Mouse (Mus musculus) myocyte (in vitro differentiated cells): Measurements from ENCODE around the gene Sqor.

Experiments used
- CEBPB ChIP-seq: IDR thresholded peaks from 2 replicates; pipeline ENCODE4 v1.6.1; 2011; ENCODE audit warnings: mild to moderate bottlenecking, moderate library complexity; ENCODE audit not compliant: poor library complexity, insufficient read depth, severe bottlenecking
- E2F4 ChIP-seq: IDR thresholded peaks from one replicate; pipeline ENCODE4 v1.6.1; 2011; ENCODE audit warnings: mild to moderate bottlenecking, control low read depth, moderate library complexity; ENCODE audit not compliant: insufficient read depth
- MAX ChIP-seq: IDR thresholded peaks from one replicate; pipeline ENCODE4 v1.6.1; 2011; ENCODE audit warnings: low read depth, mild to moderate bottlenecking, control low read depth
- MYOD1 ChIP-seq, 3 experiments: IDR thresholded peaks; one replicate each; pipeline ENCODE4 v1.6.1; 2011; ENCODE audit warnings: control low read depth in 2 of 3, low read depth in 2 of 3, mild to moderate bottlenecking in 2 of 3, moderate library complexity in 1 of 3; ENCODE audit not compliant: insufficient read length in 2 of 3, control insufficient read depth in 1 of 3
- MYOG ChIP-seq, 3 experiments: IDR thresholded peaks; one replicate each; pipeline ENCODE4 v1.6.1; 2011; ENCODE audit warnings: control low read depth in 2 of 3, low read depth in 2 of 3, mild to moderate bottlenecking in 2 of 3; ENCODE audit not compliant: insufficient read length in 2 of 3, control insufficient read depth in 1 of 3, insufficient read depth in 1 of 3
- POLR2A ChIP-seq: IDR thresholded peaks from one replicate; pipeline ENCODE4 v1.6.1; 2011; ENCODE audit warnings: low read depth, mild to moderate bottlenecking, control low read depth, moderate library complexity; ENCODE audit not compliant: insufficient read length
- REST ChIP-seq: IDR thresholded peaks from one replicate; pipeline ENCODE4 v1.6.1; 2011; ENCODE audit warnings: mild to moderate bottlenecking, control low read depth, moderate library complexity; ENCODE audit not compliant: insufficient read depth, insufficient read length
- TCF12 ChIP-seq: IDR thresholded peaks from one replicate; pipeline ENCODE4 v1.6.1; 2011; ENCODE audit warnings: mild to moderate bottlenecking, control low read depth; ENCODE audit not compliant: poor library complexity, insufficient read depth, severe bottlenecking
- TCF3 ChIP-seq: IDR thresholded peaks from one replicate; pipeline ENCODE4 v1.6.1; 2011; ENCODE audit warnings: low read depth, control low read depth; ENCODE audit not compliant: insufficient read length

DNA sequence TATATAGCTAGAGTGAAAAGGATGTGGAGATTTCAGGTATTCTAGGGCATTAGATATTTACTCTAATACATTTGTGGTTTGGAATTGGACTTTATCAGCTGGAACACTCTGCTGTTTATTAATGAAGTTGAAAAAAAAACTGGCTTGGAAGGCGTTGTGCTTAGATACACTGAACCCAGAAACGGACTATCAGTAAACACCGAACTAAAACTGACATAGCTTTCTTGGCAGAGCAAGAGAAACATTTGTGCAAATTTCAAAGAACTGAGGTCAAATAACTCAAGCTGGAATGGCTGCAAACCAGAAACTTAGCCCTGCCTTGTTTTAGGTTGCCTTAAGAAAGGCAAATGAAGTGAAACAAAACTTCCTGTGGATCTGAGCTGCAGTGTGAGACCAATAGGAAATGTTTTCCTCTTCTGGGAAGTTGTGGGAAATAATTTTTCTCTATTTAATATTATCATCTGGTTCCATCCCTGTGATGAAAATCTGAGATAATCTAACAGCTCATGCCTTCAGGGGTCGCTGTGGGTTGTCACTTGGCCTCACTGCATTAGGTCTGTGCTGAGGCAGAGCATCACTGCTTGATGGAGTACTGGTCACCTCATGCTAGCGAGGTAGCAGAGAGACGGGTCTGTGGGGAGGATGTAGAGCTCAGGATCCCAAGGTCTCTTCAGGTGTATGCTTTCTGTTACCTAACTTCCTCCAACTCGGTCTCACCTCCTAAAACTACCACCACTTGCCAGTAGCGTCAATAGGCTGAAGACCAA, 16.7 kb downstream of the Sqor start:
- TF ChIP-seq E2F4, result no peak
- TF ChIP-seq TCF12, result no peak
- TF ChIP-seq POLR2A, result no peak
- TF ChIP-seq MYOG (IDR thresholded peaks at IDR 0.05; ENCODE audit: control insufficient read depth in 1 of 3, insufficient read depth in 1 of 3, insufficient read length in 2 of 3, low read depth in 2 of 3), result no peak
- no peak for TF ChIP-seq MAX
- no peak for TF ChIP-seq MYOD1 (IDR thresholded peaks at IDR 0.05; ENCODE audit: control insufficient read depth in 1 of 3, insufficient read length in 2 of 3, low read depth in 2 of 3)
- TF ChIP-seq CEBPB, result no peak
- TF ChIP-seq TCF3, result no peak
- no peak for TF ChIP-seq REST
